8 mouse cellular contexts compared by ENCODE assay signal in the genomic region with DNA sequence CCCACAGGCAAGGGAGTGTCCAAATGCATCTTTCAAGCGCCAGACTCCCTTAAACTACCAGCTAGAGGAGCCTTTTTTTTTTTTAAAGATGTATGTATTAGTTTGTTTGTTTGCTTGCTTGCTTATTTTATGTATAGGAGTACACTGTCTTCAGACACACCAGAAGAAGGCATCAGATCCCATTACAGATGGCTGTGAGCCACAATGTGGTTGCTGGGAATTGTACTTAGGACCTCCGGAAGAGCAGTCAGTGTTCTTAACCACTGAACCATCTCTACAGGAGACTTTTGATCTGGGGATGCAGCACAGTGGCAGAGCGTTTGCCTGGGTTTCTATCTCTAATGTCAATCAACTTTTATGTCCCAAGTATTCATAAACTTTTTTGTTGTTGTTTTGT. TPM values are rescaled to one million over a fixed set of nuclear protein-coding genes. Genes with fewer than 3 reads are reported as not detected.
DNase-seq lines count a peak whose midpoint lies in the region; ATAC-seq and TF ChIP-seq lines count a peak whose summit lies in the region.

No protein-coding gene starts in this region.

- ATAC-seq in liver, embryonic 11.5 days (replicated peaks; ENCODE audit: low FRiP score) = no peak; the same call in 1 of the 2 replicates
- no peak for ATAC-seq in stomach, embryonic 16.5 days (ENCODE audit: insufficient read depth, low FRiP score)

- no peak for TF ChIP-seq POLR2A in cerebellum, adult 2 months (IDR thresholded peaks at IDR 0.05; ENCODE audit: borderline replicate concordance, insufficient read depth, low read length)
- no peak for TF ChIP-seq POLR2A in testis, adult 2 months (IDR thresholded peaks at IDR 0.05; ENCODE audit: control insufficient read depth, low read depth, low read length)

- no peaks in the 10 kb centered on the region; the same call in 1 of the 2 replicates for H3K36me3 ChIP-seq in testis, adult 2 months (ENCODE audit: control insufficient read depth, insufficient read depth, low read length)
- no peaks in the 10 kb centered on the region for H3K36me3 ChIP-seq in liver, embryonic 11.5 days (ENCODE audit: control insufficient read depth, insufficient read depth, low read length)
- H3K36me3 ChIP-seq in stomach, embryonic 16.5 days (ENCODE audit: control insufficient read depth, insufficient read depth, low read length) = no peaks in the 10 kb centered on the region

- peak overlapping the region; percentile 69; the same call in 1 of the 2 replicates for H3K4me2 ChIP-seq in liver, embryonic 11.5 days
- peak overlapping the region; percentile 82 for H3K4me2 ChIP-seq in stomach, embryonic 16.5 days (ENCODE audit: low read depth, low read length)

- no peak overlapping the region; the same call in 1 of the 2 replicates for H3K9ac ChIP-seq in liver, embryonic 11.5 days (ENCODE audit: low read depth, low read length)
- peak overlapping the region; percentile 83 for H3K9ac ChIP-seq in stomach, embryonic 16.5 days (ENCODE audit: low read length)

- peaks cover 4% of the 10 kb centered on the region for H3K4me1 ChIP-seq in cerebellum, adult 2 months (ENCODE audit: control insufficient read depth, insufficient read depth, low read length)
- peaks cover 2% of the 10 kb centered on the region; the same call in 1 of the 2 replicates for H3K4me1 ChIP-seq in testis, adult 2 months (ENCODE audit: control insufficient read depth, insufficient read depth, low read length)
- H3K4me1 ChIP-seq in liver, embryonic 11.5 days (replicated peaks; ENCODE audit: control insufficient read depth, insufficient read depth, low read length) = no peaks in the 10 kb centered on the region
- H3K4me1 ChIP-seq in stomach, embryonic 16.5 days (ENCODE audit: control insufficient read depth, insufficient read depth, low read length) = peaks cover 8% of the 10 kb centered on the region

- H3K27ac ChIP-seq in cerebellum, adult 2 months (ENCODE audit: insufficient read depth, low read length) = no peak overlapping the region; the same call in 1 of the 2 replicates
- H3K27ac ChIP-seq in testis, adult 2 months (ENCODE audit: control insufficient read depth, insufficient read depth, low read depth, low read length) = no peak overlapping the region
- H3K27ac ChIP-seq in liver, embryonic 11.5 days (ENCODE audit: low read depth, low read length) = no peak overlapping the region
- no peak overlapping the region for H3K27ac ChIP-seq in stomach, embryonic 16.5 days (ENCODE audit: low read length)

- H3K9me3 ChIP-seq in liver, embryonic 11.5 days (ENCODE audit: control insufficient read depth, low read length) = no peaks in the 10 kb centered on the region
- no peaks in the 10 kb centered on the region for H3K9me3 ChIP-seq in stomach, embryonic 16.5 days (replicated peaks; ENCODE audit: control insufficient read depth, low read length)

- peak overlapping the region; percentile 93 for H3K4me3 ChIP-seq in cerebellum, adult 2 months (replicated peaks; ENCODE audit: insufficient read depth, low read depth, low read length)
- peak overlapping the region; percentile 99 for H3K4me3 ChIP-seq in testis, adult 2 months (ENCODE audit: control insufficient read depth, low read depth, low read length)
- peak overlapping the region; percentile 84 for H3K4me3 ChIP-seq in liver, embryonic 11.5 days (ENCODE audit: low read depth, low read length)
- peak overlapping the region; percentile 62 for H3K4me3 ChIP-seq in stomach, embryonic 16.5 days (replicated peaks; ENCODE audit: low read length)

- no peak for TF ChIP-seq CTCF in cerebellum, adult 2 months (IDR thresholded peaks at IDR 0.05; ENCODE audit: borderline replicate concordance, insufficient read depth, low read depth, low read length)
- no peak for TF ChIP-seq CTCF in testis, adult 2 months (IDR thresholded peaks at IDR 0.05; ENCODE audit: control insufficient read depth, insufficient read depth, insufficient replicate concordance, low read depth, low read length)

- no peaks in the 10 kb centered on the region for H3K27me3 ChIP-seq in cerebellum, adult 2 months (ENCODE audit: control insufficient read depth, insufficient read depth, low read length)
- H3K27me3 ChIP-seq in testis, adult 2 months (ENCODE audit: control insufficient read depth, insufficient read depth, low read length) = no peaks in the 10 kb centered on the region
- no peaks in the 10 kb centered on the region for H3K27me3 ChIP-seq in liver, embryonic 11.5 days (replicated peaks; ENCODE audit: control insufficient read depth, insufficient read depth, low read length)
- H3K27me3 ChIP-seq in stomach, embryonic 16.5 days (ENCODE audit: control insufficient read depth, insufficient read depth, low read length) = no peaks in the 10 kb centered on the region

- no peak for DNase-seq in cerebellum, adult 2 months
- DNase-seq in cerebellum, postnatal 25 days = no peak
- no peak for DNase-seq in testis, postnatal 10 days (ENCODE audit: low spot score)
- no peak for DNase-seq in liver, embryonic 11.5 days (ENCODE audit: low spot score)
- no peak for DNase-seq in left cerebral cortex, adult 9 months (ENCODE audit: low spot score in 2 of 2)
- DNase-seq in Muller cell, postnatal 12 days (ENCODE audit: inconsistent ontology term) = no peak

- 32% methylated on average over 3 of the region's 3 CpGs for WGBS in cerebellum, adult 2 months
- 57% methylated on average over 3 of the region's 3 CpGs for WGBS in liver, embryonic 11.5 days
- 58% methylated on average over 3 of the region's 3 CpGs for whole genome bisulfite sequencing in stomach, embryonic 16.5 days

RNA-seq across cellular contexts. Expression of a gene that starts 0.3 kb away (rescaled TPM):
- 16.8 and 17.4 TPM in 2 replicates for polyA plus RNA-seq in cerebellum, adult 2 months (2012; rRNA removed)
- polyA plus RNA-seq in testis, adult 2 months (2012; rRNA removed) = 4.4 and 5.3 TPM in 2 replicates
- 21.7 and 23.7 TPM in 2 replicates for polyA plus RNA-seq in liver, embryonic 11.5 days (2014; fragmentation: Nextera tagmentation; extraction: Ambion mirVana)
- polyA plus RNA-seq in stomach, embryonic 16.5 days (2015; fragmentation: Nextera tagmentation; extraction: Ambion mirVana) = 21.1 and 22.7 TPM in 2 replicates
